Mouse (Mus musculus) cerebellum, adult 11-12 months (tissue): ENCODE results near the gene Card11.

Experiments
- DNase-seq: peaks from one replicate; pipeline ENCODE4 v3.0.0; 2022

Card11 gene

DNA sequence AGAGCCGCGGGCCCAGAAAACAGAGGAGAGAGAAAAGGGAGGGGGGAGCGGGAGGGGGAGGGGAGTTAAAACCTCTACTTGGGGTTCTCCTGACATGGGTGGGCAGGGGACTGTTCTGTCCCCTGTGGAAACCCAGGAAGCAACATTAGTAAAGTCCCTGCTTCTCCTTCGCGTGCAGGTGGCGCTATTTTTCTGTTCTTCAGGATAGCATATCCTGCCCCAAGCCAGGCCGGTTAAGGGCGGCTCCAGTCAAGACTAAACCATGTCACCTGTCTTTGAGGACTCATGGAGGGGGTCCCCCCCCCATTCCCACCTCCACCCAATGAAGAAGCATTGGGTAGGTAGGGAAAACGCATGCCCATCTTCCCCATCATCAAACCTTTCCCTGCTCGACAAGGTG is 109.3 kb downstream of the Card11 start:
- no peak for DNase-seq

- DNase-seq: no peak
These were observed 110.3 kb downstream of the Card11 start for GRCm38 (mm10) chr5:140890050-140890449.

- DNase-seq: no peak
These were observed 110.8 kb downstream of the Card11 start for GRCm38 (mm10) chr5:140889539-140889938.

GRCm38 (mm10) chr5:140887871-140888270 is 112.5 kb downstream of the Card11 start:
- DNase-seq: no peak

- no peak for DNase-seq
These were observed 115.4 kb downstream of the Card11 start for GRCm38 (mm10) chr5:140884966-140885365.

- DNase-seq: no peak
These were observed 118.0 kb downstream of the Card11 start for GRCm38 (mm10) chr5:140882391-140882790.

DNA sequence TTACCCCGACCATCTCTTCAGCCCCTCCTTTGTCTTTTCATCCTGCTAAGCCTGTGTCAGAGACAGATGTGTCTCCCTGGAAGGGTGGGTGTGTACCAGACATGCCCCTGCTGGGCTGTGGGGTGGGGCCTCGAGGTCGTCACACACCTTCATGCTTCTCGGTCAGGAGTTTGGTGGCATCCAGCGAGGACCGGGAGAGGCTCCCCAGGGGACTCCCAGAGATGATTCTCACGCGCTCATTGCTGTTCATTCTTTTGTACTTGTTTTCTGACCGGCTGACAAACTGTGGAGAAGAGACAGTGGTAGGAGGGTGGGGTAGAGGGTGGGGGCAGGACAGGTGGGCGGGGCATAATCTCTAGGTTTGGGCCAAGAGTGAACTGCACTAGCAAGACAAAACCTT is 120.2 kb downstream of the Card11 start:
- no peak for DNase-seq

DNA sequence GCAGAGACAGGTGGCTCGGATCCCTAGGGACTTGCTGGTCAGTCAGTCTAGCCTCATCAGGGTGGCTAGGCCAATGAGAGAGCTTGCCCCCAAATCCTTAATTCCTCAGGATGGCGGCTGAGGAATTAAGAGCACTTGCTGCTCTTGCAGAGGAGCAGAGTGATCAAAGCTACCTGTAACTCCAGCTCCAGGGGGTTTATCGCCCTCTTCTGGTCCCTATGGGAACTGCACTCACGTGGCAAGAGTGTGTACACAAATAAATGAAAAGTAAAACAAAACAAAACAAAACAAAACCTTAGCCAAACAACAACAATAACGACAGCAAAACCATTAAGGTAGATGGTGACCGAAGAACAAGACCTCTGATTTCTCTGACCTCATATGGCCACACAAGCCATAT is 121.7 kb downstream of the Card11 start:
- no peak for DNase-seq

DNA sequence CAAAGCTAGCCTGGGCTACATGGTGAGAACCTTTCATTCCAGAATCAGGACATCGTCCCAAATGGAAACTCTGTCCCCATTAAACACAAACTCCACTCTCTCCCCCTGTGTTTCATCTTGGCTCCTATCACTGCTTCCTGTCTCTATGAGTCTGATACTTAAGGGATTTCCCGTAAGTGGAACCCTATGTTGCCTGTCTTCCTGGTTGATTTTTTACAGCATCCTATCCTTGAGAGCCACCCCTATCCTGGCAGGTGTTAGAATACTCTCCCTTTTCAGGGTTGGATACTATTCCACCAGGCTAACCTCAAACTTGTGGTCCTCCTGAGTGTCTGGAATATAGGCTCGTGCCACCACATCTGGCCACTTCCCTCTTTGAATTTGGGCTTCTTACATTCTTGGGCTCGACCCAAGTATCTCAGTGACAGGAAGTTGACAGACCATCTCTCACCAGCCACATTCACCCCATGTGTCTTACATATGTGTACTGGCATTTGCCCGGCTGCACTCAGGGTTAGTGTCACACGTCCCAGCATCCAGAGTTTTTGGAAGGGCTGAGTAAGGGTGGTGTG is 126.6 kb downstream of the Card11 start:
- DNase-seq: no peak

GRCm38 (mm10) chr5:140873039-140873551 is 127.3 kb downstream of the Card11 start:
- DNase-seq: no peak

DNA sequence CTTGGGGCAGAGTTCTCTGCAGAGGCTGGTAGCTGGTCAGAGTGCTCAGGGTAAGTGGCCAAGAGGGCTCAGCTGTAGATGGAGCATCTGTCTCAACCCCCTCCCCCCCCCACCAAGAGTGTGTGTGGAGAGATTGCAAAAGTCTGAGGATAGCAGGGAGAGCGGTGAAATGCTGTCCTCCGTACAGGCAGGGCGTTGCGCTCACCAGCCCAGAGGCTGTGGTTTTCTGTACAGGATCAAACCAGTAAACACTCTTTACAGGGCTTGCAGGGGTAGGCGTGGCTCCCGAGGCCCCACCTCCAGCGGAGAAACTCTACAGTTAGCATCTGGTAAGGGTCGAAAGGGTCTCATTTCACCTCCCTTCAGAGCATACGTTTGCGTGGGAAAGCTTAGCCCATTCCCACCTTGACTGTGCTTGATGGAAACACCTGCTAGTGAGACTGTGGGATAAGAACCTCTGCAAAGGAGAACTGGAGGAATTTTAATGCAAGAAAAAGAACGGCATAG is 127.8 kb downstream of the Card11 start:
- no peak for DNase-seq

DNA sequence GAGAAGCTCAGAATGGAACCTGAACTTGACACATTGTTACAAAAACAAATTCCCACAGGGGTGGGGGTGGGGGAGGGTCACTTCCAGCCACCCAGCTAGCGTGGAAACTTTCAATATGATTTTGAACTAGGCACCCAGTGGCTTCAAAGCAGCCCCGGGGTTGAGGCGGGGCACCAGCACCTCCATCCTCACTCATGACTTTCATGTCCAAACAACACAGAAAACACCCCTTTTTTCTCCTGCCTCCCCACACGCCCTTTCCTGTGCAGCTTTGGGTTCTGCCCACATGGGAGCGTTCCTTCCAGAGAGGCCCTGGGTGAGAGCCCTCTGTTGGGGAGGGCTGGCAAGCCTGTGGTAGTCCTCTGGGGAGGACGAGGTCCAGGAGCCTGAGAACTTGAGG is 129.1 kb downstream of the Card11 start:
- DNase-seq: no peak

- DNase-seq: no peak
These were observed 131.3 kb downstream of the Card11 start for GRCm38 (mm10) chr5:140869034-140869433.

GRCm38 (mm10) chr5:140859730-140860129 is 140.7 kb downstream of the Card11 start:
- DNase-seq: no peak

GRCm38 (mm10) chr5:140858335-140858734 is 142.0 kb downstream of the Card11 start:
- no peak for DNase-seq

- DNase-seq: no peak
These were observed 142.8 kb downstream of the Card11 start for GRCm38 (mm10) chr5:140857432-140858154.

- DNase-seq: no peak
These were observed 144.4 kb downstream of the Card11 start for GRCm38 (mm10) chr5:140855909-140856530.

DNA sequence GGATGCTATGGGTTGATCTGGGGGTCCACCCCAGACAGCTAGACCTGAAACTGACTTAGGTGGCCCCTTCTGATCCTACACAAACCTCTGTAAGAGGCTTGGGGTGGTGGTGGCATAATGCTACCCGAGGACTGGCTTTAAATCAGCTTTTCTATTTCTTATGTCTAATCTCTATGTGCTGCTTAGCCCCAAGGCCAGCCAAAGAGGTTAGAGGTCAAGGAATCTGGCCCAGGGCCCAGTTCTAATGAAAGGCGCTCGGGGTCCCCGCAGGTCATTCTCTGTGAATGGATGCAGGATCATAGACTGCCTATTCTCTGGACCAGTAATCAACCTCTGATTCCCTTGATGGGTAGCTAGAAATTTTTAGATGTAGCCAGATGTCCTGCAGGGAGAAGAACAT is 145.7 kb downstream of the Card11 start:
- no peak for DNase-seq

DNA sequence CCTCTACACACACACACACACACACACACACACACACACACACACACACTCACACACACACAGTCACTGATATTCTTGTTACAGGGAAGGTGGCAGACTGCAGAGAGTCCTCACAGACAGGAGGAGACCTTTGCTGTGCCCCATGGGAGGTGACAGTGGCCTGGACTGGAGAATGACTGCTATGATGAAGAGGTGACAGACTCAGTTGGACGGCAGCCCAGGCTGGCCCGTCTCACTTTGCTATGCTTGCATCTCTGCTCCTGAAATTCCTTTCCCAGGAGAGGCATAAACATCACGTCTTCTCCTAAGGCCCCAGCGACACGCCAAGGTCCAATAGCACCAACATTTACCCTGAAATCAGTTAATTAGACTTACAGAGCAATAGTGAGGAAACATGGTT is 146.7 kb downstream of the Card11 start:
- no peak for DNase-seq

- DNase-seq: no peak
These were observed 147.9 kb downstream of the Card11 start for GRCm38 (mm10) chr5:140852435-140852996.

GRCm38 (mm10) chr5:140847300-140847729 is 153.1 kb downstream of the Card11 start:
- no peak for DNase-seq

DNA sequence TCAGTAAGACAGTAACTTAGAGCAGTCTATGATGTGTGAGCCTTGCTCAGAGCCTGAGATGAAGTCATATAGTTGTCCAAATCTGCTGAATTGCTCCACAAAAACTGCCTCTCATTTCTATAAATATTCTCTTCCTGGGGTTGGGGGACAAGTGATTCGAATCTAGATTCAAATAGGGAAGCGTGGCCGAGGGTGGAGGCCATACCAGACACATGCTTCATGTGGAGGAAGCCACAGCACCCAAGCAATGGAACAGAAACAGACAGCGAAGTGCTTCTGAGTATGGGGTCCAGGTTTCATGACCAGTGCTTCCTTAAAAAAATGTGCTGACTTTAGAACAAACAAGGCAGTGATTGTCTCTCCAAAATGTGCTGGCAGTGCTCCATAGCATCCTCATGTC is 158.4 kb downstream of the Card11 start:
- no peak for DNase-seq

- DNase-seq: no peak
These were observed 169.3 kb downstream of the Card11 start for GRCm38 (mm10) chr5:140831064-140831431.
